Mouse (Mus musculus) erythroblast, adult 5-6 weeks (primary cell): ENCODE data around the gene Ddx55. TPM values are rescaled to one million over a fixed set of nuclear protein-coding genes. Genes with fewer than 3 reads are reported as not detected.
A peak's percentile ranks its signal among the peaks of the same experiment; 100 is the strongest.
"Not testable (repeated sequence)": the region's sequence is repeated elsewhere in the genome, so short reads cannot be mapped to it uniquely, and the experiment has no call there.

Experiments
- ATAC-seq: replicated peaks from 2 replicates; pipeline ENCODE4 v1.8.0; 2016; ENCODE audit warnings: moderate number of reproducible peaks, mild to moderate bottlenecking, moderate TSS enrichment, inconsistent platforms; ENCODE audit not compliant: poor library complexity, low FRiP score, severe bottlenecking
- total RNA-seq, 2 experiments: library from RNA; stranded (forward) in 1 of 2; stranded (reverse) in 1 of 2; fragments of 150-400 nt in 1 of 2; fragments of 200-764, 138-1000 nt in 1 of 2; gene quantifications; 2 replicates each; pipeline versions ENCODE4 v1.2.3 to v1.2.4; 2015 to 2017; ENCODE audit warnings: low replicate concordance in 2 of 2

The Ddx55 gene
- total RNA-seq, 2 experiments from 2014 or later: 0.38 to 0.85 TPM

DNA sequence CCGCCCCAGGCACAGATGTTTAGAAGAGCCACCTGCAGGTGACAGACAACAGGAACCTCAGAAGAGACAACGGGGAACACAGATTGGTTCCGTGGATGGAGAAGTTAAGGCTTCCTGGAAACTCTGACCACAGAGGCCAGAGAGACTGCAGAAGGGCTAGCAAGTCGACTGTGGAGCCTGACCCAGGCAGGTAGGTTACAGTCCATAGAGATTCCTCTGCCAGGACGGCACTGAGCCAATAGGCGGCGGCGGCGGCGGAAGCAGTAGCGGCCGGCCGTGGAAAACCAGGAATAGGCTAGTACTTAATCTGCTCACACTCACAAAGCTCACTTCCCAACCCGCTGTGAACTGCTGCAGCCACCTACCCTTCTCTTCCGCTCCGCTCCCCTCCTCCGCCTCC lies 15.9 kb upstream of the Ddx55 start:
- ATAC-seq: no peak

DNA sequence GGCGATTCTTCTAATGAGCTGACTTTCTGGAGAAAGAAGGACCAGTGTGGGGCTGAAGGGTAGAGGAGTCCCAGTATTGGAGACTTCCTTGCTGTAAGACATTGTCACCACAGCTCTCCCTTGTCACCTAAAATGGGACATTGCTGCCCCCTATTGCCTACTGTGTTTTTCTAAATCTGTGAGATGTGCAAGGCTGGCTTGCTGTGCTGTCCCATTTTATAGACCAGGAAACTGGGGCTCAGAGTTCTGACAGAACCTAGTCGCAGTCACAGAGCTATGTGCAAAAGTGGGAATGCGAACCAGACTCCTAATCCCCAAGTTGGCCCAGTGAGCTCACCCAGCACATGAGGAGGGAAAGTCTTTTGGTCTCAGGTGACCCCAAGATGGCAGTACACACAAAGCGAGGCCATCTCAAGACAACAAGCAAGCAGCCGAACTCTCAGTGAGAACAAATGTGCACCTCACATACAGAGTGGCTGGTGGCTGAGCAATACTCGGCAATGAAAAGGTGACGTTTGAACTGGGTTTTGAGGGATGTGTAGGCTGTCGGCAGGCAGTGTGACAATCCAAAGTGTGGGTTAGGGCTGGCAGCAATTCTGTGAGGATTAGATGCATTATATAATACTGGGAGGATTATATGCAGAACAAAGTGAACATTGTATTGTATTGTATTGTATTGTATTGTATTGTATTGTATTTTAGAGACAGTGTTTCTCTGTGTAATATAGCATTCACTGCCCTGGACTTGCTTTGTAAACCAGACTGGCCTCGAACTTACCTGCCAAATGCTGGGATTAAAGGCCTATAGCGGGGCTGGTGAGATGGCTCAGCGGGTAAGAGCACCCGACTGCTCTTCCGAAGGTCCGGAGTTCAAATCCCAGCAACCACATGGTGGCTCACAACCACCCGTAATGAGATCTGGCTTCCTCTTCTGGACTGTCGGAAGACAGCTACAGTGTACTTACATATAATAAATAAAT lies 13.6 kb upstream of the Ddx55 start:
- no peak for ATAC-seq

DNA sequence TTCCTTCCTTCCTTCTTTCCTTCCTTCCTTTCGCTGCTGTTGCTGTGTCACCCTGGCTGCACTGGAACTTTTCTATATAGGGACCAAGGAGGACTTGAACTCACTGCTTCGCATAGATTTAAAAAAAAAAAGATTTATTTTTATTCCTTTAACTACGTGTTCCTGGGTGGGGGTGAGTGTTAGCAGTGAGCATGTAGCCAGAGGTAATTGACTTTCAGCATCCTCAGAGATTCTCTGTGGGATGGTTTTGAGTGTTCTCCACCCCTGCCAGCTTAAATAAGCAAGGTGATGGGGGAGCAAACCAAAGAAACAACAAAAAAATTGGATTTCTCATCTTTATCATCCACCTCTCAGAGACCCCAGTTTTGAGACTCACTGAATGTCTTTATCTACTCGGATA lies 12.8 kb upstream of the Ddx55 start:
- ATAC-seq: no peak

DNA sequence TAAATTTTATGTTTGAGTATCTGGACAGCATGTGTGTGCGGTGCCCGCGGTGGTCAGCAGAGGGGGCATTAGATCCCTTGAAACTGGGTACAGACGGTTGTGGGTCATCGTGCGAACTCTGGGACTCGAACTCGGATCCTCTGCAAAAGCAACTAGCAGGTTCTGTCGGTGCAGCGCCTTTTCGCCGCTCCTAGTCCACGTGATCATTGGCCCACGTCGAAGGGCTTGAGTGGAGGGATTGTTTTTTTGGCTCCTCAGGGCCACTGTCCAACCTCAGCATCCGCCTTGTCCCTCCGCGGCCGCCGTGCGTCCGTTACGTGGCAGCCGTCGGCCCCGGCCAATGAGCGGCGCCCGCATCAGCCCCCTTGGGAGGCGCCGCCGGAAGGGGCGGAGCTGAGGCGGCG lies 12.3 kb upstream of the Ddx55 start, which contains the start of gene Tmed2:
Gene Tmed2 (plus strand): TSS at position 313 of the 404 bp plus-strand sequence.
- peak; percentile 97 for ATAC-seq

DNA sequence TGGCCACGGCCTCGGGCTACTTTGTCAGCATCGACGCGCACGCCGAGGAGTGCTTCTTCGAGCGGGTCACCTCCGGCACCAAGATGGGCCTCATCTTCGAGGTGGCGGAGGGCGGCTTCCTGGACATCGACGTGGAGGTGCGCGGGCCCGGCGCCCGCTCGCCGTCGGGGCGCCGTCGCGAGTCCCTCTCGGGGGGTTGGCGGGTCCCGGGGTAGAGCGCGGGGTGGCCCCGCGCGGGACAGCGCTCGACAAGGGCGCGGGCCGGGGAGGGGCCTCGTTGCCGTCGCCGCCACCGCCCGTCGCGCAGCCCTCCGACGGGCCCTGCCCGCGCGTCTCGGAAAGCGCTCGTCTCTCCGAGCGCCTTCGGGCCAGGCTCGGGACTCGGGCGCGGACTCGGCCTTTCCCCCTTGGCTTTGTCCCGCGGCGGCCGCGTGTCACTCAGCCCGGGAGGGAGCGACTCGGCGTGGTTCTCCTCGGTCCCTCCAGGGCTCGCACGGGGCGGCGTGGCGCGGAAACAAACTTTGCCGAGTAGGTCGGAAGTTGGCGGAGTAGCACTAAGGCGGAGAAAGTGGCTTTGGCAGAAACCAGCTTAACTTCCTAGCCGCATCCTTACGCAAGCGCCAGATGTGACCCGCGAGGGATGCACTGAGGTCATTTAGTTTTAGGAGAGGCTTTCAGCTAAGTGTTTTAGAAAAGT lies 11.6 kb upstream of the Ddx55 start:
- peak; percentile 68 for ATAC-seq

DNA sequence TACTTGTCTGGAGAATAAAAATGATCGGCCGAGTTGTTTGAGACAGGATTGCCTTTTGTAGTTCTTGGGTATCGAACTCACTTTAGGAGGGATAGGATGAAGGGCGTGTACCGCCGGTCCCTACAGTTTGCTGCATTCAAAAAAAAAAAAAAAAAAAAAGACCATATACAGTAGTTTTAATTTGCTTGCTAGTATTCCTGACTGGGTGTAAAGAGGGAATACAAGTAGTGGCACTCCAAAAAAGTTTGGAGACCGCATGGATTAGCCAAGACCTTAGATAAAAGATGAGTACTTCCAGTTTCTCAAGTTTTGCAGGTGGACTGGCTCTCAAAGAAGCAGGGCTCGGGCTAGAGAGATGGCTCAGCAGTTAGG lies 11.1 kb upstream of the Ddx55 start:
- ATAC-seq: no peak

DNA sequence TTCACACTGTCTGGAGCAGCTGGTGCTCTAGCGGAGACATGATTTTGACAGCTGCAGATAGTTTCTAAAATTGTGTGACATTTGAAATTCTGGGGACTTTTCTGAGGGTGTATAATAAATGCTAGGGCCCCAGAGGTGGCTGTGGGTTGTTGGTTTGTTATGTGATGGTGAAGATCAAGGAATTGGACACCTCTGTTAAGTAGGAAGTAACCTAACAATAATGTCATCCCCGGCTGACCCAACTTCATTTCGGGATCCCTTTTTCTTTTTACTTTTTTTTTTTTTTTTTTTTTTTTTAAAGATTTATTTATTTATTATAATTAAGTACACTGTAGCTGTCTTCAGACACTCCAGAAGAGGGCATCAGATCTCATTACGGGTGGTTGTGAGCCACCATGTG lies 1.9 kb upstream of the Ddx55 start:
- ATAC-seq: not testable (repeated sequence)

DNA sequence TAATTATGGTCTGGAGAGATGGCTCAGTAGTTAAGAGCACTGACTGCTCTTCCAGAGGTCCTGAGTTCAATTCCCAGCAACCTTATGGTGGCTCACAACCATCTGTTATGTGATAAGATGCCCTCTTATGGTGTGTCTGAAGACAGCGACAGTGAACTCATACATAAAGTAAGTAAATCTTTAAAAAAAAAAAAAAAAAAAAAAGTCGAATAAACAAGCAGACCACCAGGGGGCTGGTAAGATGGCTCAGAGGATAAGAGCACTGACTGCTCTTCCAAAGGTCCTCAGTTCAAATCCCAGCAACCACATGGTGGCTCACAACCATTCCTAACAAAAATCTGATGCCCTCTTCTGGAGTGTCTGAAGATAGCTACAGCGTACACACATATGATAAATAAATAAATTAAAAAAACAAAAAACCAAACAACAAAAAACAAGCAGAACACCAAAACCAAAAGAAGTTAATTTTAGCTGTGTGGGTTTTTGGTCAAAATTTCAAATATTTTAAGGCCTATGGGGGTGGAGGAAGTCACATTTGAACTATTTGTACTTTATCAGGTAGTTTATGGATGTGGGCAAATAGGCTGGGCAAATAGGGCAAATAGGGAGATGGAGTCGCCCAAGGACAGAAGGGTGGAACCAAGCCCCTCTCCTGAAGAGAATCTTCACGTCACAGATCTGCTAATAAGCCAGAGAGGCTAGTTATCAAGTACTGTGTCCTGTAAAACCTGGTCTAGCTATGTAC lies 1.1 kb upstream of the Ddx55 start:
- ATAC-seq: not testable (repeated sequence)

DNA sequence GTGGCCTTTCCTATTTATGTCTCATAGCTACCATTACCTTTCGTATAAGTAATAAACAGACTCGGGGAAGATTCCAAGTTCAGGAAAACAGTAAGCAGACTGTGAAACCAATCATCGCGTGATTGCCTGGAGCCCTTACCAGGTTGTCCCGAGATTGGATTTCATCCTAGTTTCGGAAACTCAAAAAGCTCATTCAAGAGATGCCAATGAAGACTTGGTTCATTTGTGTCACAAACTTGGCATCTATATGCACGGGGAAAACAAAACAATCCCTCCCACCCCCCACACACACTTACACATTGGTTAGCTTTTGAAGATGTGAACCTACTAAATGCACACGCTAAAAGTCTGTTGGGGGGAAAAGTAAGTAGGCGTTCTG lies 581 bp upstream of the Ddx55 start:
- ATAC-seq: no peak

DNA sequence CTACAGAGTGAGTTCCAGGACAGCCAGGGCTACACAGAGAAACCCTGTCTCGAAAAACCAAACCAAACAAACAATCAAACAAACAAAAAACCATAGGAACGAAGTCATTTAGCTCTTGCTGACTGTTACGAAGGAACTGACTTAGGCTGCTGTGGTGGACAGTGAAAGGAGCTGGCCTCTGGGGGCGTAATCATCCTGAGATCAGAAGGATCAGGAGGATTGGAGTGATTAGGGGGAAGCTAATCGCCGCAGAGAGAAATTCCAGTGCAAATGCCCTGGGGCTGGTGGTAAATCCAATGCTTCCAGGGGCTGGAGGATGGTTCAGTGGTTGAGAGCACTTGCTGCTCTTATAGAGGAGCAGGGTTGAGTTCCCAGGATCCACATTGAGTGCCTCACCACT lies 943 bp downstream of the Ddx55 start:
- no peak for ATAC-seq

DNA sequence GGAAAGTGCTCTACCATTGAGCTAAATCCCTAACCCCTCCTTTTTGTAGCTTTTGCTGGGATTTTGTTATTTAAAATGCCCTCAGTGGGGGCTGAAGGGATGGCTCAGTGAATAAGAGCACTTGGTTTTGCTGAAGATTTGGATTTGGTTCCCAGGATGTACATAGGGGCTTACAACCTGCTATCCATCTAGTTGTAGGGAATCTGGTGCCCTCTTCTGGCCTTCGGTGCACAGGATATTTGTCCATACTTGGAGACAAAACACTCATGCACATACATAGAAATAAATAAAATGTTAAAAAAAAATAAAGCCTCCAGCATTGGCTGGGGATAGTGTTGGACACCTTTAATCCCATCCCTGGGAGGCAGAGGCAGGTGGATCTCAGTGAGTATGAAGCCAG lies 2.5 kb downstream of the Ddx55 start:
- no peak for ATAC-seq

DNA sequence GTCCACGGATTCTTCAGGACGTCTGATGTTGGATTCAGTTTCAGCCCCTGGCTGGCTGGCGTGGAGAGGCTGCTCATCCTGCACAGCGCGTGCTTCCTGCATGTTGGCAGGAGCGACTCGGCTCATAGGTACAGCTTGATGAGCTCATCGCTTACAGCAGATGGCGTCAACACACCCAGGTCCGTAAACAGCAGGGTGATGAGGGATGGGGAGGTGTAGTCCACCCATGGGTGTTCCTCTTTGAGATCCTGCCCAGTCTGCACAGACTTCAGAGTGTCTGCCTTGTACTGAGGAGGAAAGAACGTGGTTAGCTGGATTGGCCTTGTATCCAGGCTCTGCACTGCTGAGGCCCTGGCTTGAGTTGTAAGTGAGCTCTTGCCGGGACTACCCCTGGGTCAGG lies 18.4 kb downstream of the Ddx55 start:
- ATAC-seq: no peak

DNA sequence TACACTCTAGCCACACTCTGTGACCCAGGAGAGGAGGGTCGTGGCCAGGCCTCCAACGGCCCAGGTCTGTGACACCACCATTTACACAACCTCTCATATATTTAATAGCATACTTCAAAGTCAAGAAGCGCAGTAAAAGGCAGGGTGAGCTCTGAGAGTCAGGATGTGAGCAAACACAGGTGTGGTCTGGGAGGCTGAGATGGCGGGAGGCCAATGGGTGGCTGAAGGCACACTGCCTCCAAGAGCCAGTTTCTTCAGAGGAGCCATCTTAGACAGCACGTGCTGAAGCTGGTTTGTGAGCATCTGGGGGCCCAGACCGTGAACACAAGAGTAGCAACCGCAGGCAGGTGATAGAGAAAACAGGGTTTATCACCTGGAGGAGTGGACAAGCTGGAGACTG lies 22.8 kb downstream of the Ddx55 start:
- no peak for ATAC-seq

DNA sequence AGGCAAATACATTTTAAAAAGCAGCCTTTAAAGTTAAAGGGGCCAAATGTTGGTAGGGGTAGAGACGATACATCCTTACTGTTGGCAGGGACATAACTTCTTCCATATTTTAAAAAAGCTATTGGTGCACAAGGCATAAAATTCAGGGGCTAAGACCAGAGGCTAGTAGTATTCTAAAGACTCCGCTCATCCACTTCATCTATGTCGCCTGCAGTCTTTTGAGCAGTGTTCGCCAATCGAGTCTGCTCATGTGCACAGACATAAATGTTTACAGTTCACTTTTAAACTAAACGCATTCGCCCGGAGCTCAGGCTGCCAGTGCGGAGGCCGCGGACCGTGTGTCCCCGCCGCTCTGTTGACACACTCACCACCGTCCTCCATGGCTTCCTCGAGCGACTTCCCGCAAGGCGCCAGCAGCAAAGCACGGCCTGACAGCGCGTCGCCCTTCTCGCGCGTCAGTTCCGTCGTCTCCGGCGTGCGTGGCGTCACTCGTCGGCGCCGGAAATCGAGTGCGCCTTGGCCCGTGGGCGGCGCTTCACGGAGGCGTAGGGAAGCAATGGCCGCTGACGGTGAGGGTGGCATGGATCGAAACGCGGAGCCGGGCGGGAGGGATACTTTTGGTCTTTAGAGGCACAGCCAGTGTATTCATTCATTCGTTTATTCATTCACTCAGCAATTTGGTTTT lies 26.1 kb downstream of the Ddx55 start, which contains the start of the genes Eif2b1 and Gtf2h3:
Gene Eif2b1 (minus strand): TSS at position 499 of the 685 bp plus-strand sequence.
Gene Gtf2h3 (plus strand): TSS at position 508 of the 685 bp plus-strand sequence.
- ATAC-seq: peak; percentile 98

DNA sequence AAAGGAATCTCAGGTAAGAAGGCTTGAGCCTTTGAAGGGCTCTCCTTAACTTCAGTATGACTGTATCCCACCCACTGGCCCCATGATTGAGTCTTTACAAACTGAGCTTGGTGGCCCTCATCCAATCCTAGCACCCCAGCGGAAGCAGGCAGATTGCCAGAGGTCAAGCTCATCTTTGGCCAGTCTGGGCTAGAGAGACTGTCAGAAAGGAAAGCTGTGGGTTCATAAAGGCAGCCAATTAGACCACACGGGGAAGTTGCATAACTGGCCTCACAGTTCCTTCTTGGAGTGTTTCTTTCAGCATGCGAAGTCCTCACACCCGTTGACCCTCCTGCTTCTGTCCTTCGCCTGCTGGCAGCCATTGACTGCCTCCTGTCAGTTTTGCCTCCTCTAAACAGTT lies 29.9 kb downstream of the Ddx55 start:
- ATAC-seq: no peak

DNA sequence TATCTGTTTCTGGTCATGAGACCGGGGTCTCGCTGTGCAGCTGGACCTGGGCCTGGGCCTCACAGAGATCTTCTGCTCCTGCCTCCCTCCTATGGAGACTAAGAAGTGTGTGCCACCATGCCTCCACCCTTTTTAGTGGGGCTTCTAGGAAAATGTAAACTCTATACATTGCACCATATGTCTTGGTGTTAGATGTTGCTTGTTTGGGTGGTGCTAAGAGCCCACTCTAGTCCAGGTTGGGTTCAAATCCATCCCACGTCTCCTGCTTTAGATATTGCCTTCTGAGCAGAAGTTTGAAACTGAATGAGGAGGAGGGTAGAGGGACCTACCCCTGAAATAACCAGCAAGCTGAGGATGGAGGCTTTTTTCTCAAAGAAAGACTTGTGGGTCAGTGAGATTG lies 40.1 kb downstream of the Ddx55 start:
- no peak for ATAC-seq

DNA sequence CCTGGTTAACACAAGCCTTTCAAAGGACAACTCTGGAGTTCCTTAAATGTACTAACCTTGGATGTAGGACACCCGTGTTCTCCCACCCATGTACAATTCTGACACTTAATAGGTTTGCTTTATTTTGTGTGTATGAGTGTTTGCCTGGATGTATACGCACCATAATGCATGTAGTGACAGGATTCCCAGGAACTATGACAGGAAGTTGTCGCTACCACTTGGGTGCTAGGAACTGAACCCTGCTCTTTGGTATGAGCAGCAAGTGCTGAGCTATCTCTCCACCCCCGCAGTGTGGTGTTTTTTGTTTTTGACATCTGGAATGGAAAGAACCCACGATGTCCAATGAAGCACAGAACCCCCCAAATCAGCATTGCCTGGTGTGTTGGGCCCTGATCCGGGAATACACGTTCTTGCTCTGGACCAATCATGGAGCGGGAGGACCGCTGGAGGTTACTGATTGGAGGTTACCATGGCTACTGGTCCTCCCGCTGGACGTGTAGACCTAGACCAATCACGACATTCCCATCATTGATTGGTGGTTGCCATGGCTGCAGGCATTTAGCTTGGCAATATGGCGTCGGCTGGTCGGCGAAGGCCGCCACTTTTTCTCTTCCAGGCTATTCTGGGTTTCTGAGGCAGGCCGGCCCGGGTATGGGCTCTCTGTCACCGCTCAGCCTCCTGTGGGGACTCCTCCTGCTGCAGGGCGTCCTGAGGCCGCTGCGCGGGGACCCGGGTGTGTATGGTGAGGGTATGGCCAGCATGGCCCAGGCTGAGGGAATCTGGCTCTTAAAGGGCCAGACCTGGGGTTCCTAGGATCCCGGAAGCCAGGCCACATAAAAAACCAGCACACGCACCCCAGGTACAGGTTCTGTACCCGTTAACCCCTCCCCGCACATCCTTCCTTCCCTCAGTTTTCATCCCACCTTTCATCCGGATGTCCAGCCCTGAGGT lies 45.8 kb downstream of the Ddx55 start:
- peak; percentile 82 for ATAC-seq

DNA sequence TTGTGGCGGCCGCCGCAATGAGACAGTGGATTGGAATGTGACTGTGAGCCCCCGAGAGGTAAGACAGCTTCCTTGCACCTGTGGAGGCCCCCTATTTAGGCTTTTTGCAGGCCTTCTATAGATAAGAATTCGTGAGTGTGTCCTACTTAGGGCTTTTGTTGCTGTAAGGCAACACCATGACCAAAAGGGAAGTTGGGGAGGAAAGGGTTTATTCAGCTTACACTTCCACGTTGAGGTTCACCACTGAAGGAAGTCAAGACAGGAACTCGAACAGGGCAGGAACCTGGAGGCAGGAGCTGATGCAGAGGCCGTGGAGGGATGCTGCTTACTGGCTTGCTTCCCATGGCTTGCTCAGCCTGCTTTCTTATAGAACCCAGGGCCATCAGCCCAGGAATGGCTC lies 47.1 kb downstream of the Ddx55 start:
- ATAC-seq: not testable (repeated sequence)

DNA sequence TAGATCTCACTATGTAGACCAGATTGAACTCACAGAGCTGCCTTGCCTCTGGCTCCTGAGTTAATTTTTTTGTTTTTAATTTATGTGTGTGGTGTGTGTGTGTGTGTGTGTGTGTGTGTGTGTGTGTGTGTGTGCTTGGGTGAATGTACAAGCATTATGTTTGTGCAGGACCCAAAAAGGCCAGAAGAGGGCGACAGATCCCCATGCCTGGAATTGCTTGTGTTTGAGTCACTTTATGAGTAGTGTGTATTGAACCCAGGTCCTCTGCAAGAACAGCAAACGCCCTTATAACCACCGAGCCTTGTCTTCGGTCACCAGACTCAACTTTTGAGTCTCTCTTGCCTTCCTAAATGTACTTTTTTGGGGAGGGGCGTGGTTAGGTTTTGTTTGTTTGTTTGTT lies 49.7 kb downstream of the Ddx55 start:
- no peak for ATAC-seq
